Mouse (Mus musculus) liver, embryonic 13.5 days (tissue): ENCODE results near the gene Slc1a5. TPM values are rescaled to one million over a fixed set of nuclear protein-coding genes. Genes with fewer than 3 reads are reported as not detected.

Experiments
- ATAC-seq: fragments of 200-750 bp; cut with Nextera tagmentation; 2 replicates; pipeline ENCODE4 v1.8.0; 2017; ENCODE audit warnings: low read depth, mild to moderate bottlenecking, moderate number of reproducible peaks, moderate library complexity
- DNase-seq: peaks from one replicate; pipeline ENCODE4 v3.0.0; 2022
- H3K27ac ChIP-seq: fragments of 300-500 bp; sonication (generic); 2 replicates; pipeline ENCODE4 v1.5.1; 2015; ENCODE audit warnings: moderate library complexity, mild to moderate bottlenecking, inconsistent platforms
- H3K27me3 ChIP-seq: fragments of 300-500 bp; sonication (generic); 2 replicates; pipeline ENCODE4 v1.6.1; 2015; ENCODE audit warnings: mild to moderate bottlenecking, inconsistent platforms
- H3K36me3 ChIP-seq: fragments of 300-500 bp; sonication (generic); 2 replicates; pipeline ENCODE4 v1.6.1; 2015; ENCODE audit warnings: mild to moderate bottlenecking, inconsistent platforms
- H3K4me1 ChIP-seq: fragments of 300-500 bp; sonication (generic); replicated peaks from 2 replicates; pipeline ENCODE4 v1.6.1; 2015; ENCODE audit warnings: inconsistent platforms
- H3K4me2 ChIP-seq: fragments of 300-500 bp; sonication (generic); 2 replicates; pipeline ENCODE4 v1.6.1; 2015; ENCODE audit warnings: inconsistent platforms, mild to moderate bottlenecking, moderate library complexity
- H3K4me3 ChIP-seq: fragments of 300-500 bp; sonication (generic); replicated peaks from 2 replicates; pipeline ENCODE4 v1.5.1; 2015; ENCODE audit warnings: mild to moderate bottlenecking, inconsistent platforms
- H3K9ac ChIP-seq: fragments of 300-500 bp; sonication (generic); 2 replicates; pipeline ENCODE4 v1.6.1; 2015; ENCODE audit warnings: mild to moderate bottlenecking, inconsistent platforms
- H3K9me3 ChIP-seq: fragments of 300-500 bp; sonication (generic); replicated peaks from 2 replicates; pipeline ENCODE4 v1.6.1; 2016; ENCODE audit warnings: inconsistent platforms
- WGBS: fragments of 180-500 bp; shearing (Covaris S2); methylation state at CpG from one replicate; pipeline ENCODE4 v1.1.7; 2015; ENCODE audit not compliant: insufficient replicate concordance; 5-methylcytosine and 5-hydroxymethylcytosine counted together
- polyA plus RNA-seq: library from polyadenylated mRNA; unstranded; fragments of >200 nt; fragmentation: Nextera tagmentation; extraction: Ambion mirVana; gene quantifications from 2 replicates; pipeline ENCODE4 v1.2.1, GENCODE M21; 2015

Gene Slc1a5
- polyA plus RNA-seq, 1 experiment from 2014 or later, result 92.3 TPM

DNA sequence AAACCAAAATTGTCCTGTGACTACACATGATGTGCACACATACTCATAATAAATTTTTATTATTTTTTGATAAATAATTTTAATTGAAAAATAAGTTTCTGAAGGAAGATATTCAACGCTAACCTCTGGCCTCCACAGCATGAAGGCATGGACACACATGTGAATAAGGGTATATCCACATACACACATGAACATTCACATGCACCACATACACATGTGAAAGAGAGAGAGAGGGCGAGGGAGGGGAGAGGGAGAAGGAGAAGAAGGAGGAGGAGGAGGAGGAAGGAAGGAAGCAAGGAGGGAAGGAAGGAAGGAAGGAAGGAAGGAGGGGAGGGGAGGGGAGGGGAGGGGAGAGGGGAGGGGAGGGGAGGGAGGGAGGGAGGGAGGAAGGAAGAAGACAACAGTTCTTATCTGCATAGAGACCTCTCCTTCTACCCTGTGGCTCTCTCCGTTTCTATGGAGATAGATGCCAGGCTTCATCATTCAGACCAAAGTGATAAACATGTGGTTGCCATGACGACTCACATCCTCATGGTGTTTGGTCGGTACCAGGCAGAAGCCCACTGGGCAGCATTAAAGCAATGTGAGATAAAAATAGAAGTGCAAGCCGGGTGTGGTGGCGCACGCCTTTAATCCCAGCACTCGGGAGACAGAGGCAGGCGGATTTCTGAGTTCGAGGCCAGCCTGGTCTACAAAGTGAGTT lies 22.1 kb upstream of the Slc1a5 start:
- ATAC-seq, result no peak
- no peak for DNase-seq

DNA sequence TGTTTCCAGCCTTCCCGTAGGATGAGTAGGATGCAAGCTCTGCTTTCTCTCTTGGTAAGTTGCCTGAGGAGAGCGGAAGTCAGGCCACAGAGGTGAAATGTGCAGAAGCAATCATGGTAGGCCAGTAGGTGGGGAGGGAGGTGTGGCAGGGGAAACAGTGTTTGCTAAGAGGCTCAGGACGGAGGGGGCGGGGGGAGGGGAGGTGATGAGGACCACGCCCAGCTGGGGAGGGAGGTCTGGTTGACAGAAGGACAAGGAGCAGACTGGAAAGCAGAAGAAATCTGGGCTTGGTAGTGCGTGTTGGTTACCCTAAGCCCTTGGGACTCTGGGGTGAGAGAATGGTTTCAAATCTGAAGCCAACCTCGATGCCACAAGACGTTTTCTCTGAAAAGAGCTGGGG lies 20.8 kb upstream of the Slc1a5 start:
- Histone ChIP-seq H3K9ac (no peak overlapping the region), H3K4me3 (no peak overlapping the region), H3K27ac (no peak overlapping the region), H3K9me3 (no peaks in the 10 kb centered on the region), H3K4me2 (no peak overlapping the region), H3K27me3 (0 out of 2 replicates have a peak, but pooled peaks cover 5% of the 10 kb centered on the region), H3K36me3 (no peaks in the 10 kb centered on the region), H3K4me1 (peaks cover 6% of the 10 kb centered on the region)
- no peak for DNase-seq
- no peak for ATAC-seq
- 23% methylated on average over 8 of the region's 8 CpGs for WGBS

More for the DNA sequence above, 22.1 kb upstream of the Slc1a5 start:
- no peak overlapping the region for H3K27ac ChIP-seq
- WGBS, result 59% methylated on average over 10 of the region's 11 CpGs
- no peaks in the 10 kb centered on the region for H3K9me3 ChIP-seq
- H3K4me2 ChIP-seq, result no peak overlapping the region
- no peak overlapping the region for H3K4me3 ChIP-seq
- no peak overlapping the region for H3K9ac ChIP-seq
- 0 out of 2 replicates have a peak, but pooled peaks cover 5% of the 10 kb centered on the region for H3K27me3 ChIP-seq
- no peaks in the 10 kb centered on the region for H3K36me3 ChIP-seq
- H3K4me1 ChIP-seq, result peaks cover 10% of the 10 kb centered on the region

DNA sequence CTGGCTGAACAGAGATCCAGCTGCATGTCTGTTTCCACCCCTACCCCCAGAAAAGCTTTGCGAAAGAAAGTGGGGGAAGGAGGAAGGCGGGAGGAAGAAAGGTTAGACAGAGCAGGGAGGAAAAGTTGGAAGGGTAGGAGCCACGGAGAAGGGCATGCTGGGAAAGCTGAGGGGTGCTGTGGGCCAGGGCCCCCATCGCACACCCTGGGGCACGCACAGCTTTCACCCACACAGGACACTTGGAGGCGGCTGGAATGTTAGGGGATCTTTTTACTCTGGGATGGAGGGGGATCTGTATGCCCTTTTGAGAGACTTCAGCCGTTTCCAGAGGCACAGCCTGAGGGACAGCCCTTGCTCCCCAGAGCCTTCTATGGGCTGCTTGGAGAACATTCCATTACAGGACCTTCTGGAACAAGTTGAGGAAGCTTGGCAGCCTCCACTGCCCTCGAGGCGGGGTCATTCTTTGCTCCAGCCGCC lies 20.1 kb upstream of the Slc1a5 start:
- Histone ChIP-seq H3K4me3 (no peak overlapping the region), H3K4me1 (no peaks in the 10 kb centered on the region; the same call in 1 of the 2 replicates), H3K27ac (no peak overlapping the region), H3K4me2 (no peak overlapping the region), H3K36me3 (no peaks in the 10 kb centered on the region), H3K27me3 (0 out of 2 replicates have a peak, but pooled peaks cover 5% of the 10 kb centered on the region), H3K9ac (no peak overlapping the region), H3K9me3 (no peaks in the 10 kb centered on the region)
- WGBS, result 51% methylated on average over 10 of the region's 10 CpGs
- DNase-seq (no peak), ATAC-seq (no peak)

DNA sequence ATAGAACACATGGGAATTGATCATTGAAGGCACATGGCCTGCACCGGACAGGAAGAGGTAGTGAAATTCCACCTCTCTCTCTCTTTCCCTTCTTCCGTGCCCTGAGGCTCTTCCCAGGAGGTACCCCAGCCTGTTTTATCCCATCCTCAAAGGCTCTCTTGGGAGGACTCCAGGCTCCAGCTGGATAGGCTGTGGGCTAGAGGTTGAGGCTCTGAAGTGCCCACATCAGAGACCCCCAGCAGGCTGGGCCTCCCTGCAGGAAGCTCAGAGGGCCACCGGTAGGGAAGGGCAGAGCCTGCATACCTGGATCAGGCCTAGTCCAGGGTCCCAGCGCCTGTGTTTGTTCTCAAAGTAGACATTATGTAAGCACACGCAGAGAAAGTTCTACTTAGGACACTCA lies 19.5 kb upstream of the Slc1a5 start:
- WGBS, result 62% methylated on average over 5 of the region's 5 CpGs
- Histone ChIP-seq H3K4me3 (no peak overlapping the region), H3K27me3 (0 out of 2 replicates have a peak, but pooled peaks cover 5% of the 10 kb centered on the region), H3K9ac (no peak overlapping the region), H3K27ac (no peak overlapping the region), H3K9me3 (no peaks in the 10 kb centered on the region), H3K4me1 (no peaks in the 10 kb centered on the region; the same call in 1 of the 2 replicates), H3K4me2 (no peak overlapping the region), H3K36me3 (no peaks in the 10 kb centered on the region)
- ATAC-seq (no peak), DNase-seq (no peak)

DNA sequence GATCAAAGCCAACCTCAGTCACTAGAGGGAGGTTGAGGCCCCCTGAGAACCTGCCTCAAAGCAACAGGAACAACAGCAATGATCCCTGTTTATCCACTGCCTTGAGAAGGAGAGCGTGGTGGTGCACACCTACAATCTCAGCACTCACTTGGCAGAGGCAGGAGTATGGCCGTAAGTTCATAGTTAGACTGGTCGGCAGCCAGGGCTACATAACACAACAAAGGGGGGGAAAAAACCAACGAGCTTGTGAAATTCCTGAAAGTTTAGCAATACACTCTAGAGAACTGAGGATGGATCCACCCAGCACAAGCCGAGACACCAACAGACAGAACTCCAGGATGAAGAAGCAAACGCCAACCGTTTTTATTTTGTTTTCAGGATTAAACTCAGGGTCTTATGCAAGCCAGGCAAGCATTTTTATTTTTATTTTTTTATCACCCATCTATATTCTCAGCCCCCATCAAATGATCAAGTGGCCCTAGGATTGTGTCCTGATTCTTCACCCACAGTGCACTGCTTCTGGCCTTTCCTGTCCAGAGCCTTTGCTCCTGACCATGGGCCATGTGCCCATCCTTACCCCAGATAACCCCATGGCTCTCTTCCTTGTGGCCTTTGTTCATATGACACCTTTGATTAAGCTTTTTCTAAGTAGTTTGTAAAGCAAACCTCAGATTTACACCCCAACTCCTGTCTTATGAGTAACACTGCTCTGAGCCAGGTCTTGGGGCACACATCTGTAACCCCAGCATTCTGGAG lies 17.5 kb upstream of the Slc1a5 start:
- Histone ChIP-seq H3K9ac (no peak overlapping the region), H3K4me2 (no peak overlapping the region), H3K4me3 (no peak overlapping the region), H3K9me3 (no peaks in the 10 kb centered on the region), H3K4me1 (no peaks in the 10 kb centered on the region; the same call in 1 of the 2 replicates), H3K36me3 (no peaks in the 10 kb centered on the region), H3K27me3 (0 out of 2 replicates have a peak, but pooled peaks cover 5% of the 10 kb centered on the region), H3K27ac (no peak overlapping the region)
- no peak for DNase-seq
- WGBS, result 64% methylated on average over 7 of the region's 7 CpGs
- no peak for ATAC-seq

DNA sequence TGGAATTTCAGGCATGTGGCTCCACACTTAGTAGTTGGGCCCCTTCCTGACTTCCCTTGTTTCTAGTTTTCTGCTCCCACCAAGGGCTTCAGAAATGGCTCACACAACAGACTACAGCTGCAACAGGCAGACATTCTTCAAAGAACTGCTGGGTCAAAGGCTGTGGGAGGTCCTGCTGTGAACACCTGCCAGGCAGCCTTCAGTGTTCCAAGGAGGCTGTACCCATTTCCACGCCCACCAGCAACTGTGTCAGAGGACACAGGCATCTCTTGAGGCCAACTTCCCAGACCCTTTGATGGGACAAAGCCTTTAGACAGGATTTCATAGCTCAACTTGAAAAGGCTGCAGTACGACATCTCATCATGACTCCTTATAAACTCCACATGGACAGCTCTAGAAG lies 14.7 kb upstream of the Slc1a5 start:
- Histone ChIP-seq H3K36me3 (no peaks in the 10 kb centered on the region), H3K4me3 (no peak overlapping the region), H3K9me3 (0 out of 2 replicates have a peak, but pooled peaks cover 4% of the 10 kb centered on the region), H3K27ac (no peak overlapping the region), H3K4me1 (no peaks in the 10 kb centered on the region), H3K9ac (no peak overlapping the region), H3K27me3 (no peaks in the 10 kb centered on the region), H3K4me2 (no peak overlapping the region)
- ATAC-seq (no peak), DNase-seq (no peak)
- WGBS, result 45% methylated on average over 2 of the region's 2 CpGs

DNA sequence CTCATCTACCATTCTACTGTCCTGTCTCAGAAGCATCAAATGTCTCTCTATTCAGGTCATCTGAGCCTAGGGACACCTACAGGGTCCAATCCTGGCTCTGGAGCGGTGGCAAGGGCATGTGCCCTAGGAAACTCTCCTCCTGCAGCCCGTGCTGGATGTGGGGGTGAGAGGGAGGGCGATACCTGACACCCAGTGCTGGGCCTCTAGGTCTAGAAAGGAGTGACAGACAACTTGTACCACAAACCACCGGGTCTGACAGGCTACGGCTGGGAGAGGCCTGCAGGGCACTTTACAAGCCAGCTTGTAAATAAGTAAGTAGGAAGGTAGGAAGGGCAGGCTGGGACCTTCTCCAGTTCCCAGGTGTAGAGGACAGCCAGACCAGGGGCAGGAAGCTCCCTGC lies 5.3 kb upstream of the Slc1a5 start:
- ATAC-seq, result no peak
- no peak for DNase-seq
- H3K27me3 ChIP-seq, result 0 out of 2 replicates have a peak, but pooled peaks cover 8% of the 10 kb centered on the region
- H3K9ac ChIP-seq, result no peak overlapping the region
- H3K9me3 ChIP-seq, result peaks cover 10% of the 10 kb centered on the region; the same call in 1 of the 2 replicates
- H3K36me3 ChIP-seq, result no peaks in the 10 kb centered on the region
- H3K4me3 ChIP-seq, result no peak overlapping the region
- H3K27ac ChIP-seq, result no peak overlapping the region
- no peak overlapping the region for H3K4me2 ChIP-seq
- peaks cover 11% of the 10 kb centered on the region for H3K4me1 ChIP-seq
- 34% methylated on average over 5 of the region's 5 CpGs for WGBS

DNA sequence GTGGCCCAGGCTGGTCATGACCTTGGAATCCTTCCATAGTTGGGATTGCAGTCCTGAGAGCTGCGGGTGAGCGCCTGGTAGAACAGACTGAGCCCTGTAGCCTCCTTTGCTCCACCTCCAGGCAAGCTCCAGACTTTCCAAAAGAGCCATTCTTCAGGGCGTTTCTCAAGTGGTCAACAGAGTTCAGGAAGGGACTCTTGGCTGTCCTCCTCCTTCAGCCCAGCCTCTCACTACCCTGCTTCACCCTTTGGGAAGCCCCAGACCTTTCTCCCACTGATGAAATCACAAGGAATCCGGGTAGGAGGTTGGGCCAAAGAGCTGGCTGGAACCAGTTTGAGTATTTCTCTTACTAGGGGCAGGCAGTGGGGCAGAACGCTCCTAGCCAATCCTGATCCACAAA lies 1.1 kb upstream of the Slc1a5 start:
- no peak overlapping the region for H3K9ac ChIP-seq
- 73% methylated on average over 5 of the region's 5 CpGs for WGBS
- peaks cover 33% of the 10 kb centered on the region for H3K4me1 ChIP-seq
- 0 out of 2 replicates have a peak, but pooled peaks cover 4% of the 10 kb centered on the region for H3K27me3 ChIP-seq
- H3K36me3 ChIP-seq, result peaks cover 16% of the 10 kb centered on the region
- DNase-seq, result no peak
- no peak overlapping the region for H3K27ac ChIP-seq
- no peak overlapping the region for H3K4me2 ChIP-seq
- no peak for ATAC-seq
- H3K9me3 ChIP-seq, result no peaks in the 10 kb centered on the region
- H3K4me3 ChIP-seq, result no peak overlapping the region

DNA sequence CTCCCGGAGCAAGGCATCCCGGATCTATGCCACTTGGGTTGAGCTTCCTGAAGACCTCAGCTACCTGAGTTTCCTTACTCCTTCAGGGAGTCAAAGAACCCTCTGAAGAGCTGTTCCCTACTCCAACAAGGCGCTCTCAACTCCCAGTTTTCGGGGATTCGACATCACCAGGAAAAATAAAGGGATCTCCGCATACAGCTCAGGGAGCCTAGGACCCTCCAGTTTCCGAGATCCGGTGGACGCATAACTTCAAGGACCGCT lies 345 bp downstream of the Slc1a5 start:
- Histone ChIP-seq H3K9me3 (no peaks in the 10 kb centered on the region), H3K4me3 (peak overlapping the region; percentile 100), H3K27ac (peak overlapping the region; percentile 99), H3K27me3 (no peaks in the 10 kb centered on the region), H3K9ac (peak overlapping the region; percentile 99), H3K4me2 (peak overlapping the region; percentile 85), H3K36me3 (peaks cover 29% of the 10 kb centered on the region), H3K4me1 (peaks cover 47% of the 10 kb centered on the region)
- DNase-seq (no peak), ATAC-seq (no peak)
- WGBS, result 0% methylated on average over 10 of the region's 10 CpGs

DNA sequence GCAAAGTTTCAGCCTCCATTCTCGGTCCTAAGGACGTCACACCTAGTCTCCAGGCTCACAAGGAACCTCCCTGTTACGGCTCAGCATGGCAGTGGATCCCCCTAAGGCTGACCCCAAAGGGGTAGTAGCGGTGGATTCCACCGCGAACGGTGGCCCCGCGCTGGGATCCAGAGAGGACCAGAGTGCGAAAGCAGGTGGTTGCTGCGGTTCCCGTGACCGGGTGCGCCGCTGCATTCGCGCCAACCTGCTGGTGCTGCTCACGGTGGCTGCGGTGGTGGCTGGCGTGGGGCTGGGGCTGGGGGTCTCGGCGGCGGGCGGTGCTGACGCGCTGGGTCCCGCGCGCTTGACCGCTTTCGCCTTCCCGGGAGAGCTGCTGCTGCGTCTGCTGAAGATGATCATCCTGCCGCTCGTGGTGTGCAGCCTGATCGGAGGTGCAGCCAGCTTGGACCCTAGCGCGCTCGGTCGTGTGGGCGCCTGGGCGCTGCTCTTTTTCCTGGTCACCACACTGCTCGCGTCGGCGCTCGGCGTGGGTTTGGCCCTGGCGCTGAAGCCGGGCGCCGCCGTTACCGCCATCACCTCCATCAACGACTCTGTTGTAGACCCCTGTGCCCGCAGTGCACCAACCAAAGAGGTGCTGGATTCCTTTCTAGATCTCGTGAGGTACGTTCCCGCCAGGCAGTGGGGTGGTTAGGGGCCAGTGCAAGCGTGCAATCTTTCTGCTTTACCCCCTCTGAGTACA lies 845 bp downstream of the Slc1a5 start:
- H3K9ac ChIP-seq, result peak overlapping the region; percentile 99
- under 1% methylated on average over 60 of the region's 60 CpGs for WGBS
- H3K36me3 ChIP-seq, result peaks cover 34% of the 10 kb centered on the region
- peak overlapping the region; percentile 99 for H3K27ac ChIP-seq
- ATAC-seq, result no peak
- peak overlapping the region; percentile 85 for H3K4me2 ChIP-seq
- H3K27me3 ChIP-seq, result no peaks in the 10 kb centered on the region
- H3K4me3 ChIP-seq, result peak overlapping the region; percentile 100
- DNase-seq, result peak; percentile 18
- no peaks in the 10 kb centered on the region for H3K9me3 ChIP-seq
- H3K4me1 ChIP-seq, result peaks cover 52% of the 10 kb centered on the region

DNA sequence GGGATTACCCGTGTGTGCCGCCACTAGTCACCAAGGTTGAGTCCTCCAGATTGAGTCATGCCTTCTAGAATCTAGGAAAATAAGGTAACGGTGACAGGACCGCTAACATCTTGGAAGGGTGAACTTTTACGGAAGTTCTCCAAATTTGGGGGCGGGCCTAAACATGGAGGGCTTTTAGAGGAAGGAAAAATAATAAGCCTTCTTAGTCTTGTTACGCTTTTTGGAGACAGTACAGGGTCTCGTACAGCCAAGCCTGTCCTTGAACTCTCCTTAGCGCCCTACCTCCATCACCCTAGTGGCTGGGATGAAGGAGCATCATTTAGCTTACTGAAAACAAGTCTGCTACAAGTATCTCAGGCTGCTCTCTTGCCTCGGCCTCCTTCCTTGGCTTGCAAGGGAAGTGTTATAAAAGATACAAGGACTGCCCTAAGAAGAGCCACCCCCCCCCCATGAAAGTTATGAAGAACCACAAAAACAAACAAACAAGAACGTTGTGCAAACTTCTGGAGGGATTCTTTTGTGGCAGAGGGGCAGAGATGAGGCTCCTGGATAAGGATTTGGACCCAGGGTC lies 1.5 kb downstream of the Slc1a5 start:
- Histone ChIP-seq H3K27me3 (no peaks in the 10 kb centered on the region), H3K9me3 (no peaks in the 10 kb centered on the region), H3K36me3 (peaks cover 41% of the 10 kb centered on the region), H3K4me1 (peaks cover 56% of the 10 kb centered on the region), H3K4me2 (peak overlapping the region; percentile 85), H3K27ac (peak overlapping the region; percentile 99), H3K4me3 (peak overlapping the region; percentile 100), H3K9ac (peak overlapping the region; percentile 99)
- DNase-seq, result no peak
- ATAC-seq, result no peak
- under 1% methylated on average over 11 of the region's 11 CpGs for WGBS
